Mouse (Mus musculus) urinary bladder, adult 18-20 months (tissue): Measurements from ENCODE around the gene Ifna1.
"Not testable (repeated sequence)": the region's sequence is repeated elsewhere in the genome, so short reads cannot be mapped to it uniquely, and the experiment has no call there.

Experiments
- DNase-seq, 2 experiments: peaks; one replicate each; pipeline ENCODE4 v3.0.0; 2022; ENCODE audit warnings: low spot score in 2 of 2, mixed read lengths in 2 of 2

The Ifna1 gene

DNA sequence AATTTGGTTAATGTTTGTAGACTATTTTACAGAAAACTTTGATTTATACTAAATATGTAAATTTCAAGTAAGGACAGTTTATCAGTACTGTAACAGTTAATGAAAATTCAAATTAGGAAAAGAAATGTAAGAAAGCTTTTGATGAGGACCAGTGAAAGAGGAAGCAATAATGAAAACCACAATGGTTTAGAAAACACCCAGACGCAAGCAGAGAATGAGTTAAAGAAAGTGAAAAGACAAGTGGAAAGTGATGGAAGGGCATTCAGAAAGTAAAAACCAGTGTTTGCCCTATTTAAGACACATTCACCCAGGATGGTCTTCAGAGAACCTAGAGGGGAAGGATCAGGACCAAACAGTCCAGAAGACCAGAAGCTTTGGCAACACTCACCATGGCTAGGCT, at the start of gene Ifna1:
Gene Ifna1, plus strand, starts transcription at position 390 of the 400 bp plus-strand sequence.
- no peak for DNase-seq

- DNase-seq = not testable (repeated sequence)
These were observed 46.9 kb upstream of the Ifna1 start, which contains the start of gene Gm13287 for GRCm38 (mm10) chr4:88802954-88803353. Gm13287 (plus strand) TSS chr4:88803254.

GRCm38 (mm10) chr4:88805231-88805630, 44.7 kb upstream of the Ifna1 start, which contains the start of gene Gm13288:
Gm13288 (plus strand) TSS chr4:88805531.
- DNase-seq = not testable (repeated sequence)

GRCm38 (mm10) chr4:88805761-88806160, 44.1 kb upstream of the Ifna1 start:
- DNase-seq = peak in 1 of 2 experiments; percentile 18

DNA sequence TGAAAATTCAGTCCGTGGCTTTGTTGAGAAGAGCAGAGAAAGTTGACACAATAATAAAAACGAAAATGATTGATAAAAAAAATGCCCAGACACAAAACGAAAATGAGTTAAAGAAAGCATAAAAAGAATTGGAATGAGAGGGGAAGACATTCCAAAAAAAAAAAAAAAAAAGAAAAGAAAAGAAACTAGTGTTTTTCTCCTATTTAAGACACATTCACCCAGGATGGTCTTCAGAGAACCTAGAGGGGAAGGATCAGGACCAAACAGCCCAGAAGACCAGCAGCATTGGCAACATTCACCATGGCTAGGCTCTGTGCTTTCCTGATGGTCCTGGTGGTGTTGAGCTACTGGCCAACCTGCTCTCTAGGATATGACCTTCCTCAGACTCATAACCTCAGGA, 34.0 kb upstream of the Ifna1 start, which contains the start of gene Ifna7:
Gene Ifna7, plus strand, starts transcription at position 301 of the 400 bp plus-strand sequence.
- no peak for DNase-seq

GRCm38 (mm10) chr4:88819659-88820058, 30.2 kb upstream of the Ifna1 start, which contains the start of gene Ifna11:
Ifna11 (plus strand) TSS chr4:88819959.
- no peak for DNase-seq

DNA sequence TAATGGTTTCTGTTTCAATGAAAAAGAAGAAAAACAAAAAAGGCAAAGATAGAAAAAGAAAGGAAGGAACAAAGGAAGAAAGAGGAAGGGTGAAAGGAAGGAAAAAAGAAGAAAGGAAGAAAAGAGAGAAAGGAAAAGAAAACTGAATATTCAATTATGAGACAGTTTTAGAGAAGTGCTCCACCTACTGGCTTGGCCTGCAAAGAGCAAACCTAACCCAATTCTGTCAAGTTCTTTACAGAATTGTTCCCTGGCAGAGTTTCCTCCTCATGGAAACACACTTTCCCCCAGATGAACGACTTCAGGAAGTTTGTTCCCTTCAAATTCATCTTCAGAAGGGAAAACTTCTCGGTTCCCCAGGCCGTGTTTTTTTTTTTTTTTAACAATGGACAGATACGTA, 26.9 kb upstream of the Ifna1 start:
- no peak for DNase-seq

- not testable (repeated sequence) for DNase-seq
These were observed 22.8 kb upstream of the Ifna1 start, which contains the start of gene Ifna6 for GRCm38 (mm10) chr4:88827116-88827515. Ifna6 (plus strand) TSS chr4:88827416.

DNA sequence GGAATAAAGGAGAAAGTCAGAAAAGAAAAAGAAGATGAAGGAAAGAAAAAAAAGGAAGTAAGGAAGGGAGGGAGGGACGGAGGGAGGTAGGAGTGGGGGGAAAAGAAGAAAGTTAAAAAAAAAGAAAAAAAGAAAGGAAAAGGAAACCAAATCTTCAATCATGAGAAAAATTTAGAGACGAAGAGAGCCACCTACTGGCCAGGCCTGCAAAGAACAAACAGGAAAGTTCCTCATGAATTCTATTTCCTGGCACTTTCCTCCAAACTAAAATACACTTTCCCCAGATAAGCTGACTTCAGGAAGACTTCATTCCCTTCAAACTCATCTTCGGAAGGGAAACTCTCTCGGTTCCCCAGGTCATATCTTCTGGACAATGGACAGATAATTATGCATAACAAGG, 19.4 kb upstream of the Ifna1 start:
- DNase-seq = peak in 1 of 2 experiments; percentile 15

- DNase-seq = not testable (repeated sequence)
These were observed 14.7 kb upstream of the Ifna1 start, which contains the start of gene Ifna5 for GRCm38 (mm10) chr4:88835225-88835624. Ifna5 (plus strand) TSS chr4:88835525.

DNA sequence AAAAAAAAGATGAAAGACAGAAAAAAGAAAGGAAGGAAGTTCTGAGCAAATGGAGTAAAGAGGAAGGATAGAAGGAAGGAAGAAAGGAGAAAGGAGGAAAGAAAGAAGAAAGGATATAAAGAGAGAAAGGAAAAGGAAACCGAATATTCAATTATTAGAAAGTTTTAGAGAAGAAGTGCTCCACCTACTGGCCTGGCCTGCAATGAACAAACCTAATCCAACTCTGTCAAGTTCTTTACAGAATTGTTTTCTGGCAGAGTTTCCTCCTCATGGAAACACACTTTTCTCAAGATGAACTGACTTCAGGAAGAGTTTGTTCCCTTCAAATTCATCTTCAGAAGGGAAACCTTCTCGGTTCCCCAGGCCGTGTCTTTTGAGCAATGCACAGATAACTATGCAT, 11.1 kb upstream of the Ifna1 start:
- no peak for DNase-seq

GRCm38 (mm10) chr4:88840058-88840457, 9.8 kb upstream of the Ifna1 start:
- DNase-seq = no peak

- DNase-seq = no peak
These were observed 8.4 kb upstream of the Ifna1 start, which contains the start of gene Ifna4 for GRCm38 (mm10) chr4:88841438-88841911. Ifna4 (plus strand) TSS chr4:88841861.

GRCm38 (mm10) chr4:88845334-88845733, 4.6 kb upstream of the Ifna1 start:
- DNase-seq = no peak

GRCm38 (mm10) chr4:88851026-88851763, 1.3 kb downstream of the Ifna1 start:
- DNase-seq = no peak

DNA sequence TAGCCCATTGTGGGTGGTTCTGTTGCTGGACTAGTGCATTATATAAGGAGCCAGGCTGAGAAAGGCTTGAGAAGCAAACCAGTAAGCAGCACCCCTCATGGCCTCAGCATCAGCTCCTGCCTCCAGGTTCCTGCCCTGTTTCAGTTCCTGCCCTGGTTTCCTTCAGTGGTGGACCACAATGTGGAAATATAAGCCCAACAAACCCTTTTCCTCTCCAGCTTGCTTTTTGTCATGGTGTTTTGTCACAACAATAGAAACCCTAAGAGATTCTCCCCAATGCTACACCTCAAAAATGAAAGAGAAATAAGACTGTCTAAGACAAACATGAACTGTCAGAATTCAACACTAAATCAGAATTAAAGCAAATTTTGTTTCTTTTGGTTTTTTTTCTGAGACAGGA, 9.3 kb downstream of the Ifna1 start:
- no peak for DNase-seq

DNA sequence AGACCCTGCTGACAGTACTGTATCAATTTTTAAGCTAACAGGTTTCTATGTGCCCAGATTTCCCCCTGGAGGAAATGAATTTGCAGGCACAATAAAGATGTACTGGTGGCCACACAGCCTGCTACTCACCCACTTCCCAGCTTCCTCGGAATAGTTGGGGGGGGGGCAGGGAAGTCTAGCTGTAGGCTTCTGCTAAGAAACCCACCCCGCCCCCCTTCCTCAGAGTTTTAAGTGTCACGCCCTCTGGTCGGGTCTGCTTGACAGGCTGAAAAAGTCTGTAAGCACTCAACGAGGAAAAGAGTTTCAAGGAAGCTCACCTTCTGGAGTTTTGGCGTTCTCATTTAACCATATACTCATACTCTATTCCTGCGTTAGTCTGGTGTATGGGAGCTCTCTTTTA, 13.4 kb downstream of the Ifna1 start:
- DNase-seq = no peak

DNA sequence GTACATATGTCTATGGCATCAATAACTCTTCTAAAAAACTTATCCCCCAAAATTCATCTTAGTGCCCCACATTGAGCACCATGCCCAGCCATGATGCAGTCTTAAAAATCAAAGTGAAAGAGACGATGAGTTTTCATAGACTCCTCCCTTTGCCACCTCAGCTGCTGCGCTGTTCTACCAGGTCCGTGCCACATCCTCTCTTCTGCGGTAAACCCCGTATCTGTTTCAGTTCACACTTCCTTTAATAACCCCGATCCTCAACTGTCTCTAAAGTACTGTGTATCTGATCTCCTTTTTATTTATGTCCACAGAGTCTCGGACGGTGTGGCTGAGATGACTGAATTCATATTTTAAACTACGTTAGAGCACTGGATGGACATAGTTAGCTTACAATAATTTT, 14.7 kb downstream of the Ifna1 start:
- DNase-seq = no peak

- DNase-seq = no peak
These were observed 15.2 kb downstream of the Ifna1 start for GRCm38 (mm10) chr4:88865011-88865569.

DNA sequence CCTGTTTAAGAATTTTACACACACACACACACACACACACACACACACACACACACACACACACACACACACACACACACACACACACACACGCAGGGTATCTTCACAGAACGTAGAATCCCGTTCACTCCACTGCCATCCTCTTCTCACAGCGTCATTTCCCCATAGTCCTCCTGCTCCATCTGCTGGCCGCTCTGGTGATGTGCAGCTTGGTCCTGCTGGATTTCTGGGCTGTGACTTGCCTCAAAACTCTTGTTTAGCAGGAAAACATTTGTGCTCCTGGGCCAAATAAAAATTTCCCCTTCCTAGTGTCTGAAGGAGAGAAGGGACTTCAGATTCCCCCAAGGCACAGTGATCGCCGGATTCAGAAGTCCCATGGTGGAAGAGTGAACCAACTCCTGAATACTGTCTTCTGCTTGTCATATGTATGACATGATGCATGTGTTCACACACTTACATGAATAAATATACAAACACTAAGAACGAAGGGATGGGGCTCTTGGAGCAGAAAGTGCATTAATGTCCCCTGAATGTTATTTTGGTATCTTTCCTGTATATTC, 17.6 kb downstream of the Ifna1 start:
- DNase-seq = peak; percentile 60 to 74

DNA sequence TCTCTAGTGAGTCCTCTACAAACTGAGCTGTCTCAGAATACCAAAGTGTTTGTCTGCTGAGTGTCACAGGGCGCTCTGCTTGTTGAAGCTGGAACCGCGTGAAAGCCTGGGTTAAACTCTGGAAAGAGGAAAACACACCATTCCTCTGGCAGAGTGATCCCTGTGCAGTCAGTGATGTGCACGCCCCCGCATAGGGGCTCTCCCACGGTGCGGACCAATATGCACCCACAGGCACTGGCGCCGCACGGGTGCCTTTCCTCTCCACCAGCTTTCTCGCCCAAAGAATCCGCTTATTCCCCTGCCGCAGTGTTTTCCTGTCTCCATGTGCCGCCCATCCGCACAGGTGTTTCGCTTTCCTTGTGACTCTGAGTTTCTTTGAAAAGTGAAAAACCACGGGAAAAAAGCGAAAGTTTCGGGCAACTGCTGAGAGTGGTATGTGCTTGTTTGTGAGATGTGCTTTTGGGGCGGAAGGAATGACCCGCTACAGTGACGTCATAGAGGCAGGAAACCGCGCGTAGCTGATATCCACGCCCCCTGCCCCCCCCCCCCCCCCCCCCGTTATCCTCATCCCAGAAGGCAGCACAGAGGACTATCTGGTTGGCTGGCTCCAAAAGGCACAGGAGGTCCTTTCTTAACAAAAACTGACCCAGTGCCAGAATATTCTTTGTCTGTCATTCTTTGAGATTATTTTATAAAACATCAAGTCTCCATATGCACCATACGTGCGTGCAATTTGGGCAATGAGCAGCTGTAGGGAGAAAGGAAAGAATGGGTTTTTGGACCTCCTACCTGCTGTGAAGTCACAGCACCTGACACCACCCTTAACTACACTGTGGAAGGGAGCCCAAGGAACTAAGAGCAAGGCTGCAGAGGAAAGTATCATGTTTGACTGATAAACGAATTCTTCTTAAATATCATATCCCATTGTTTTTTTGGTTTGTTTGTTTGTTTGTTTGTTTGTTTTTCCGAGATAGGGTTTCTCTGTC, 18.3 kb downstream of the Ifna1 start:
- peak in 1 of 2 experiments; percentile 44 for DNase-seq
